Mouse (Mus musculus) cerebellum, adult 8-10 months (tissue): ENCODE results near the gene Vwa7.

Source experiments
- DNase-seq: peaks from one replicate; pipeline ENCODE4 v3.0.0; 2022

The Vwa7 gene

DNA sequence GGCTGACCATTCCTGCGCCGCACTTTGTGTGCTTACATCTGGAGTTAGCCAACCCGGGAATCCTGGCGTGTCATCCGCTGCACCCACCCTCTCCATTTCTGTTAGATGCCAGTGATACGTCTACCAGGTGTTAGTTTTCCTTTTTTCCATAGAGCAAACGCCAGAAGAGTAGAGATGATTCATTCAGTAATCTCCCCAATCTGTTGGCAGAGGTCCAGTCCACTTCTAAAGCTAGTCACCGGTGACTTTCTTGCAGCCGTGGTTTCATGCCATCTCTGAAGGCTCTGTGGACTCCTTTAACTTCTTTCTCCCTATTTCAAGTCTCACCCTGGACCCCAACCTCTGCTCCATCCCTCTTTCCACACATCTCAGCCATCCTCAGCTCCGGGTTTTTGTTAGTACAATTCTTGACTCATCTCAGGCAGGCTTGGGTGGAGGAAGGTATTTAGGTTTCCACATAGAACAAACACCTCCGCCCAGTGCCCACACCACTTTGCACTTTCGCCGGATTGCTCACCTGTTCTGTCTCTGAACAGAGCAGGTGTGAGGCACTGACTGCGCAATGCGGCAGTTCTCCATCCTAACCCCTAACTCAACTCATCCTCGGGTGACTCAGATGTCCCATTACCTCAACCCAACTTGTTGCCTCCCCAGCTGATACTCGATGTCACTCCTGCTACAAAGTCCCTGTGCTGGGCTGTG is 52.0 kb downstream of the Vwa7 start:
- DNase-seq, result no peak

DNA sequence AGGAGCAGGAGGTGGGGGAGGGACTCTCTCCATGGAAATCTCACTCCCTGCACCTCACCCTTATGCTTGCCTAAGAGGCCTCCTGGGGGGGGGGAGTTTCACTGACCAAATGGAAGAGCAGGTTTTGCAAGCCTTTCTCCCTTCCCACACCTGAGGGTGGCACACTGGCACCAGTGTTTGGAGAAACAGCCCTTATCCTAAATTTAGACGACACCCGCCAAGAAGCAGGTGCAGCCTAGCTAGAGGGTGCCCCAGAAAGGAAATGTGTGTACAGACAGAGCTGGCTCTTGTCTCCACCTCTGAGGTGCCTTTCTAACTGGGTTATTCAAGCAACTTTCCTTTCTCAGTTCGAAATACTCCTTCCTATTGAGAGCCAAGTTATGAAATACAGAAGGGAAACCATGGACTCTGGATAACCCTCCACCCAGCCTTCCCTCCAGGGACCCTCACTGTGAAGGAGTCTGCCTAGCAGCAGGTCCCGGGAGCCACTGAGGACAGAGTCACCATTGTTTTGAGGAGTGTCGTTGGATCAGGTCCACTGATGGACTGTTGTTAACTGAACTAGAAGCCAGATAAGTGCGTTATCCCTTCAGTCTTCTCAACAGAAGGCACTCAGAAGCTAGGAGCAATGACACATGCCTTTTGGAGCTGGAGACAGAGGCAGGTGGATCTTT is 54.3 kb downstream of the Vwa7 start:
- DNase-seq, result peak; percentile 84

DNA sequence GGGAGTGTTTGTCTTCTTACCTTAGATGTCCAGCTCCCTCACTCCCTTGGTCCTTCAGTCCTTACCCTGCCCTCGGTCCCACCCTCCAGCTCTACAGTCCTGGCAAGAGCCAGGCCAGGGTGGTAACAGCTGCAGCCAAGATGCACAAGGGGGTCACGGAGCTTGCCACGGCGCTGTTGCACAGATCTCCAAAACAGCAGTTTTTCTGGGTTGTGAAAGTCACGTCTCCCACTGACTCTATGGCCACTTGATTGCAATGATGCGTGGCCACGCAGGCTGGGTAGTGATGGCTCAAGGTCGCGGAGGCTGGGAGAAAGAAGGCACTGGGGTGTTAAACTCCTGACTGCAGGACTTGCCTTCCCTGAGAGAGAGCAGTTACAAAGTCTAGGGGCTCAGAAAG is 55.1 kb downstream of the Vwa7 start:
- no peak for DNase-seq

DNA sequence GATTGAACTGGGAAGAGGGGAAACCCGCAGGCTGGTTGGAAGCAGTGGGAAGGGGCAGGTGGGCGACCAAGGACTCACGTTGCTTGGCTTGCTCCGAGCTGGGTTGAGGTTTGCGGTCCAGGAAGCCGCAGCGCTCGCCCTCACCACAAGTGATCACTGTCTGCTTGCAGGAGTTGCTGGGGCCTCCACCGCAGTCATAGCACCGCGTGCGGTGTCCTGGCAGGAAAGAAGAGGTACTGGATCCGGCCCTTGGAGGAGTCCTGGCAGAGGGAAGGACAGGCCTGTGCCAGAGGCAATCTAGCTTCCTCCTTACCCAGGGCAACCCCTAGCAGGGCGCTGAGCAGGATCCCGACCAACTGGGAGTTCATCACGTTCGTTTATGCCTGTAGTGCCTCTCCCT is 57.7 kb downstream of the Vwa7 start:
- peak; percentile 82 for DNase-seq
